Mouse (Mus musculus) erythroblast, embryonic 14.5 days (primary cell): ENCODE data around the gene Vmn1r214. TPM values are rescaled to one million over a fixed set of nuclear protein-coding genes. Genes with fewer than 3 reads are reported as not detected.

Source experiments
- H3K27me3 ChIP-seq: 2 replicates; pipeline ENCODE4 v1.6.1; 2012; ENCODE audit warnings: inconsistent platforms; ENCODE audit not compliant: control insufficient read depth
- H3K36me3 ChIP-seq: 2 replicates; pipeline ENCODE4 v1.6.1; 2012; ENCODE audit warnings: mild to moderate bottlenecking, inconsistent platforms; ENCODE audit not compliant: control insufficient read depth
- H3K4me1 ChIP-seq: 2 replicates; pipeline ENCODE4 v1.6.1; 2012; ENCODE audit warnings: inconsistent platforms; ENCODE audit not compliant: control insufficient read depth
- H3K4me3 ChIP-seq: replicated peaks from 2 replicates; pipeline ENCODE3; 2012; ENCODE audit warnings: moderate library complexity, mild to moderate bottlenecking, inconsistent platforms
- H3K9me3 ChIP-seq: 2 replicates; pipeline ENCODE4 v1.6.1; 2012; ENCODE audit warnings: low read length, inconsistent platforms, mixed read lengths; ENCODE audit not compliant: control insufficient read depth
- GATA1 ChIP-seq: IDR thresholded peaks from 2 replicates; pipeline ENCODE4 v1.6.1; 2012; ENCODE audit warnings: low read length, inconsistent platforms, mixed read lengths
- TAL1 ChIP-seq: IDR thresholded peaks from 3 replicates; pipeline ENCODE4 v1.6.1; 2012; ENCODE audit warnings: low read length, inconsistent platforms, mixed read lengths
- polyA plus RNA-seq: library from polyadenylated mRNA; stranded (reverse); fragments of >175 nt; gene quantifications from 2 replicates; pipeline ENCODE4 v1.2.3, GENCODE M21; 2012

Vmn1r214 gene
- polyA plus RNA-seq = not detected in 2 replicates

- Histone ChIP-seq H3K9me3 (no peaks in the 10 kb centered on the region), H3K4me3 (no peak within 1 kb of the TSS), H3K36me3 (no peaks in the 10 kb centered on the region), H3K27me3 (no peaks in the 10 kb centered on the region), H3K4me1 (no peaks in the 10 kb centered on the region)
- TF ChIP-seq GATA1 (no peak), TAL1 (no peak)
Observed at GRCm38 (mm10) chr13:23030118-23030517, at the start of gene Vmn1r214. Gene Vmn1r214, plus strand, starts transcription at chr13:23030418.

DNA sequence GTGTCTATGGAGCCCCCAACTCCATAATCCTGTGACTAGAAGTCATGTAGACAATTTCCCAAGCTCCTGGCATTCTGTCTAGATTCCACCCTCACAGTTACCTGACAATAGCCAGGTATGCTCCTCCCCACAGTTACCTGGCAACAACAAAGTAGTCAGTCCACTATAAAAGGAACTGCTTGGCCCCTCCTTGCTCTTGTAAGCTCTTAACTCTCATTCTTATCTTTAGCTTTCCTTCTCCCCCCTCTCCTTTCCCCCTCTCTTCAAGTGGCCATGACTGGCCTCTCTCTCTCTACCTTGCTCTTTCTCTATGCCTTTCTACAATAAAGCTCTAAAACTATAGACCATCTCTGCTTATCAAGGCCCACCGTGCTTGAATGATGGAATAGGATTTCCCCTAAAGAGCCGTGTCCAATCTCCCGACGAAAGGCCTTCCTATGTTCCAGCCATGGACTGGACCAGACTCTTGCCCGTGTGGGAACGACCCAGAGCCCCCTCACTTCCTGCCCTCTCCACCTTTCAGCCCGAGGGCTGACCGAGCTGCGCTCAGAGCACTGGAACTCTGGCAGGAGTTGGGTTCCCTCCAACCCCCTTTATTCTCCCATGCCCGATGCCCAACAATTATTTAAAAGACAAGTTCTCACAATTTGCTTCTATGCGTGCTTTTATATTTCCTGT lies 39.9 kb upstream of the Vmn1r214 start:
- no peaks in the 10 kb centered on the region for H3K36me3 ChIP-seq
- H3K27me3 ChIP-seq = no peaks in the 10 kb centered on the region
- no peaks in the 10 kb centered on the region for H3K4me1 ChIP-seq
- TF ChIP-seq GATA1 (no peak), TAL1 (no peak)
- peaks cover 9% of the 10 kb centered on the region for H3K9me3 ChIP-seq
- no peak overlapping the region for H3K4me3 ChIP-seq

DNA sequence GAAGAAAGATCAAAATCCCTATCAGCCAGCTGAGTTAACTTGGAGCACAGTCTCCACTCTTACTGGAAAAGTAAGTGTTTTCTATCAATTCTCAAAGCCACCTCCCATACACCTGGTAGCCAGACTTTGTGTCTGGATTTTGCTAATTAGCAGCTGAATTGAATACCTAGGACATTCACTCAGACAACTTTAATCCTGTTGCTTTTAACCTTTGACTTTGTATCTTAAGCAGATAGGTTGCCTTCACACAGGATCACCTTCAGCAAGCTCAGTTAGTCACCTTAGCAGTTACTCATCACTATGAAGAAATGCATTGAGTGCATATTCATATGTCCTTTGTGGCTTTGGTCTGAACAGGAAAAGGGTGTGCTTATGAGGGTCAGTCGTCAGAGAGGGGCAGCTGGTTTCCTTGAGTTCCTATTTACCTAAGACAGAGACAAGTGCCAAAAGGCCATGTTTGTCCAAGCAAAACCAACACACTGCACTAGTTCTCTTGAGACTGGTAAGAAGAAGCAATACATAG lies 38.0 kb upstream of the Vmn1r214 start:
- Histone ChIP-seq H3K4me1 (no peaks in the 10 kb centered on the region), H3K4me3 (no peak overlapping the region), H3K9me3 (peaks cover 14% of the 10 kb centered on the region), H3K27me3 (no peaks in the 10 kb centered on the region), H3K36me3 (no peaks in the 10 kb centered on the region)
- TF ChIP-seq GATA1 (no peak), TAL1 (no peak)

DNA sequence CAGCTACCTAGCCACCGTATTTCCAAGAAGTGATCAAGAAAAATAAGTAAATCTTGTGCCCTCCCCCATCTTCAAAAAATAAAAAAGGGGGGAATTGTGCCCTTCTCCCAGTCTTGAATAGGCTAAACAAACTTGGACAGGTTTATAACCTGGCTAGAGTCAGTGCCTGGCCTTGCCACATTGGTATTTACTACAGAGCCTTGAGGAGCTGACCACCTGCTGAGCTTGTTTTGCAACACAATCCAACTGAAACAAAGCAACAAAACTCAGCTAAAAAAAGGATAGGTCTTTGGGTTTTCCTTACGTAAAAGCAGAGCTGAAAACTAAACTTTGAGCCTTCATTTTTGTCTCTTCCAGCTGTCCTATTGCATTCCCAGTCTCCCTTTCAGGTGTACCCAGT lies 37.5 kb upstream of the Vmn1r214 start:
- no peaks in the 10 kb centered on the region for H3K27me3 ChIP-seq
- no peak for TF ChIP-seq TAL1
- TF ChIP-seq GATA1 = no peak
- H3K4me1 ChIP-seq = no peaks in the 10 kb centered on the region
- H3K4me3 ChIP-seq = no peak overlapping the region
- H3K9me3 ChIP-seq = peaks cover 14% of the 10 kb centered on the region
- no peaks in the 10 kb centered on the region for H3K36me3 ChIP-seq

GRCm38 (mm10) chr13:23007356-23007755 lies 22.9 kb upstream of the Vmn1r214 start, which contains the start of gene Vmn1r213:
Gene Vmn1r213, plus strand, starts transcription at chr13:23007656.
- no peaks in the 10 kb centered on the region for H3K27me3 ChIP-seq
- H3K4me1 ChIP-seq = no peaks in the 10 kb centered on the region
- H3K9me3 ChIP-seq = 0 out of 2 replicates have a peak, but pooled peaks cover 2% of the 10 kb centered on the region
- TF ChIP-seq TAL1 (no peak), GATA1 (no peak)
- H3K4me3 ChIP-seq = no peak within 1 kb of the TSS
- H3K36me3 ChIP-seq = no peaks in the 10 kb centered on the region

DNA sequence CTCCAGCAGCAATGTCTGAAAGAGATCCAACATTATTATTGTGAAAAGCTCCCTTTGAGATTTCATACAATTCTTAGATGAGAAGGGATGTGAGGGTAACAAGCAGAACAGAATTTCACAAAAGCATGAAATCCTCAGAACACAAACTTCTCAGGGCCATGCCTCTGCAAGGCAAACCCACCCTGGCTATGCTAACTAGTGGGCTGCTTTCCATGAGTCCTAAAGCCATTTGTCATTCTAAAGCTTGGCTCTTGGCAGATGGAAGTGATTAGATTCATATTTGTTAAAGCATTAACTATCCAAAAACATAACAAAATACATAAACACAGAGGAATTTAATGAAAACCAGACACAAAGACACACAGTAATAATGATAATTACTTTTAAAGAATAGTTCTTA lies 12.1 kb upstream of the Vmn1r214 start:
- Histone ChIP-seq H3K36me3 (no peaks in the 10 kb centered on the region), H3K4me3 (no peak overlapping the region), H3K4me1 (no peaks in the 10 kb centered on the region), H3K27me3 (no peaks in the 10 kb centered on the region), H3K9me3 (no peaks in the 10 kb centered on the region)
- TF ChIP-seq GATA1 (no peak), TAL1 (no peak)

DNA sequence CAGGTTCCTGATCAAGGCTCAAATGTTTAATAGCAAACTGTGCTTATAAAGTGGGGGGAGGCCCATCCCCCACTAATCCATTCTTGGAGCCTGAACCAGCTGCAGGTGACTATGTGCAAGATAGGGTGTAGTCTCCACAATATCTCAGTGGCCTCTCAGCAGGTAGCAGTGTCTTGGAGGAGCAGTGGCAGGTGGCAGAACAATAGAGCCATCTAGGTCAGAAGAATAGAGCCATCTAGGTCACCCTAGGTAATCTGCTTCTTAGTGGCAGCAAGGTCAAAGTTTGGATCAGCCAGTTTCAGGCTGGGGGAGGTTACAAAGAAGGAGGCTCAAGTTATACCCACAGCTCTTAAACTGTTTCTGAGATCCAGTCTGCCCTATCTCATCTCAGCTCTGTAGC lies 5.4 kb upstream of the Vmn1r214 start:
- Histone ChIP-seq H3K36me3 (no peaks in the 10 kb centered on the region), H3K4me3 (no peak overlapping the region), H3K9me3 (no peaks in the 10 kb centered on the region), H3K4me1 (no peaks in the 10 kb centered on the region), H3K27me3 (no peaks in the 10 kb centered on the region)
- TF ChIP-seq GATA1 = no peak
- TF ChIP-seq TAL1 = no peak

GRCm38 (mm10) chr13:23057778-23058177 lies 27.6 kb downstream of the Vmn1r214 start:
- Histone ChIP-seq H3K27me3 (no peaks in the 10 kb centered on the region), H3K36me3 (no peaks in the 10 kb centered on the region), H3K4me3 (no peak overlapping the region), H3K4me1 (no peaks in the 10 kb centered on the region), H3K9me3 (no peaks in the 10 kb centered on the region)
- TF ChIP-seq GATA1 (no peak), TAL1 (no peak)

DNA sequence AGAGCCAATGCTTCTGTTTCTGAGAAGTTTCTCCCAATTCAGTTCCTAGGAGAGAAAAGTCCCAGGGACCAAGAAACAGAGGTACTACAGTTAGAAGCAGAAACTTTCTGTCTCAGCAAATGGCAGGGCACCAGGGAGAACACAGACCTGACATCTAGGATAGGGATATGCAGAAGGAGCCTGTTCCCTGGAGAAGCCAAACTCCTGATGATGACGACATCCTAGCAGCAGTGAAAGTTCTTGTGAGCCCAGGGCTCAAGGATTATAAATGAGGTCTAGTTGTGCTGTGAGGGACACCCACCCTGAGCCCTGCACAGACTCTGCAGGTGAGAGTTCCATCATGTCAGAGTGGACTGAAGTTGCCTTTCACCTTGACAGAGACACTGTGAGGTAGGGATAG lies 37.5 kb downstream of the Vmn1r214 start, which contains the start of gene Vmn1r215:
Gene Vmn1r215, plus strand, starts transcription at position 301 of the 400 bp plus-strand sequence.
- no peaks in the 10 kb centered on the region for H3K4me1 ChIP-seq

DNA sequence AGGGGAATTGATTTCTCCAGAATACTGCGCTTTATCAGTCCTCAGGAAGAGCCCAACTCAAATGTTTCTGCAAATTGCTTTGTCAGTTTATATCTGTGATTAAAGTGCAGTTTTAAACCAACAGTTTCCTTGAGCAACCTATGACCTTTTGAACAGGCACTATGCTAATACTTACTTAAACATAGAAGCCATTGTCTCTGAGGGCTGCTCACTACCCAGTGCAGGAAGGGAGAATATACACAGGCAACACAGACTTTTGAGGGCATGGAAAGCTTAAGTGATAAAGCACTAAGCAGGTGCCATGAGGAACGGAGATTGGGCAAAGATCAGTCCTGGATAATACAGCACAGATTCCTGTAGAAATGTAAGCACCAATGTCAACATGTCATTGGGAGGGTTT lies 39.1 kb downstream of the Vmn1r214 start:
- Histone ChIP-seq H3K4me3 (no peak overlapping the region), H3K36me3 (no peaks in the 10 kb centered on the region), H3K4me1 (no peaks in the 10 kb centered on the region), H3K9me3 (no peaks in the 10 kb centered on the region), H3K27me3 (no peaks in the 10 kb centered on the region)
- TF ChIP-seq TAL1 (no peak), GATA1 (no peak)

More for the DNA sequence above, 37.5 kb downstream of the Vmn1r214 start, which contains the start of gene Vmn1r215:
- H3K36me3 ChIP-seq = no peaks in the 10 kb centered on the region
- TF ChIP-seq TAL1 (no peak), GATA1 (no peak)
- no peak within 1 kb of the TSS for H3K4me3 ChIP-seq
- H3K27me3 ChIP-seq = no peaks in the 10 kb centered on the region
- peaks cover 2% of the 10 kb centered on the region; the same call in 1 of the 2 replicates for H3K9me3 ChIP-seq

Other genes starting within 250 kb of the Vmn1r214 start
- gene Vmn1r209, start 220.7 kb upstream of the Vmn1r214 start, polyA plus RNA-seq = not detected in 2 replicates
- not detected in 2 replicates for gene Vmn1r210, start 199.1 kb upstream of the Vmn1r214 start, polyA plus RNA-seq
- gene Vmn1r211, start 172.9 kb upstream of the Vmn1r214 start, polyA plus RNA-seq = 0.01 TPM in 1 of 2 replicates, not detected in the other
- not detected in 2 replicates for gene Vmn1r212, start 146.2 kb upstream of the Vmn1r214 start, polyA plus RNA-seq
- not detected in 2 replicates for gene Vmn1r213, start 22.8 kb upstream of the Vmn1r214 start, polyA plus RNA-seq
- not detected in 2 replicates for gene Vmn1r215, start 37.6 kb downstream of the Vmn1r214 start, polyA plus RNA-seq
- gene Vmn1r217, start 87.8 kb downstream of the Vmn1r214 start, polyA plus RNA-seq = not detected in 2 replicates
- not detected in 2 replicates for gene Vmn1r218, start 102.7 kb downstream of the Vmn1r214 start, polyA plus RNA-seq
- not detected in 2 replicates for gene Vmn1r219, start 128.9 kb downstream of the Vmn1r214 start, polyA plus RNA-seq
- gene Vmn1r220, start 157.6 kb downstream of the Vmn1r214 start, polyA plus RNA-seq = not detected in 2 replicates
- not detected in 2 replicates for gene Vmn1r221, start 183.7 kb downstream of the Vmn1r214 start, polyA plus RNA-seq
- gene Vmn1r222, start 205.5 kb downstream of the Vmn1r214 start, polyA plus RNA-seq = not detected in 2 replicates
- gene Vmn1r223, start 216.7 kb downstream of the Vmn1r214 start, polyA plus RNA-seq = not detected in 2 replicates